Mouse (Mus musculus): ENCODE data around the gene Fam122b.

Fam122b gene

GRCm38 (mm10) chrX:53196392-53196791 is 73.2 kb downstream of the Fam122b start:
- no peak for DNase-seq

Measured in right cerebral cortex, postnatal 4 days (tissue).